Mouse (Mus musculus) thymus, adult 2 months (tissue): Measurements from ENCODE around the gene Dlgap1.

Source experiments
- CTCF ChIP-seq: fragments of 200-500 bp; IDR thresholded peaks from 2 replicates; pipeline ENCODE4 v1.5.1; 2012; ENCODE audit warnings: mild to moderate bottlenecking, control low read depth, low read length, moderate library complexity, borderline replicate concordance; ENCODE audit not compliant: control insufficient read depth, poor library complexity, insufficient read depth; ENCODE audit errors: extremely low read depth
- POLR2A ChIP-seq: fragments of 200-500 bp; IDR thresholded peaks from 2 replicates; pipeline ENCODE4 v1.6.1; 2012; ENCODE audit warnings: mild to moderate bottlenecking, low read length, control low read depth, moderate library complexity; ENCODE audit not compliant: control insufficient read depth, poor library complexity, insufficient read depth; ENCODE audit errors: extremely low read depth

DNA sequence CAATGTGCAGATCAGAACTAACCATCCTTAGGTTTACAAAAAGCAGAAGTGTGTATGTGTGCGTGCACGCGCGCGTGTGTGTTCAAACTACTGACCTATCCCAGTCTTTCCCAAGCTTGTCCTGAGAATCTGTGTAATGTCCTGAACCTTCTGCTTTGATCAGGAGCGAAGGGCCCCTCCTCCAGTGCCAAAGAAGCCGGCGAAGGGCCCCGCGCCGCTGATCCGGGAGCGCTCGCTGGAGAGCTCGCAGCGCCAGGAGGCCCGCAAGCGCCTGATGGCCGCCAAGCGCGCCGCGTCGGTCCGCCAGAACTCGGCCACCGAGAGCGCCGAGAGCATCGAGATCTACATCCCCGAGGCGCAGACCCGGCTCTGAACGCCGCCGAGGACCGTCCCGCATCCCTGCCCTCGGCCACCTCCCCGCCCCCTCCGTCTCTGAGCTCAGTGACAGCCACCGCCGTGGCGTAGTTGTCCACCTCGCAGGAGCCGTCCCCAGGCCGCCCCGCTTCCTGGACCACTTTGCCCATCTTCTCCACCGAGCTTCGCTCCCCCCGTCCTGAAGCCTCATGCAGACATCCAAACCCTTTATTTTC is 849.1 kb downstream of the Dlgap1 start:
- TF ChIP-seq POLR2A (no peak), CTCF (no peak)
